Mouse (Mus musculus) T-helper 2 cell (primary cell): ENCODE measurements at regions not wholly inside any gene's neighbourhood (a gene's known extent, or its start where the extent isn't known, plus 50 kb on each side); places are given as distances from the start of the nearest gene placed in this dataset.

Source experiments
- in situ Hi-C: fragments of 300-600 bp; cut with MboI, MseI; formaldehyde crosslinking; loops from one replicate; pipeline ENCODE4 v1.15.1; 2025; ENCODE audit warnings: high pct_unique_total_duplicates

DNA sequence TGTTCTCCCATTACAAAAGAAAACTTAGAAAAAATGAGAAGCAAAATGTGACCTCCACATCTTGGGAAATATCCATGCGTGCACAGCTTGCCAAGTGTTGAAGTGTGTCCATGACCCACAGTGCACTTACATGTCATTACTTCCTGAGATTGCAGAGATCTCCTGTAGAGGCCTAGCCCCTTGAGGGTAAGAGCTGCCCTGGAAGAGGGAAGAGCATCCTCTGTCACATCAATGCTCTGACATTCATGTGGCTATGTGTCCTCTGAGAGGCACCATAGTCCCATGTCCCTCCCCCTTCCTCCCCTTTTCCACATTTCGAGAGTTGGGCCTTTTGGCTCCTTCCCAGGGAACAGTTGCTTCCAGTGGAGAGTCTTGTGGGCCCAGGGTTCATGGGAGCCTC, 121.4 kb upstream of the Gas1 start:
- in situ Hi-C loops: no loop called here

DNA sequence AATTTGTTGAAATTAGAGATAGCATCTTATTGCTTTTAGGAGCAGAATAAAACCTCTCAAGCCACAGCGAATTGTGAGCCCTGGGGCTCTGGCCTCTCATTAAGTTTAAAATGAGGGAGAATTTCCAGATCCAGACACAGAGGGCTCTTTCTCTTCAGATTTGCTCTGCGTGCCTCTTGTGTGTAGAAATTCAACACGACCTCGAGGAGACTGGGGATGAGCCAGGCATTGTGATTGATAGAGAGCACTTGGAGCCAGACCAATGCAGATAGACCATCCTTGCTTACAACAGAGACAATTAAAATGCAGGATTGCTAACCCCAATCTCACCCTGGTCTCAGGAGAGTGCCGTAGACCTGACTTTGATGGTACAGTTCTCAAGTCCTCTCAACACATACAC, 121.9 kb upstream of the Gas1 start:
- in situ Hi-C loops: no loop called here

DNA sequence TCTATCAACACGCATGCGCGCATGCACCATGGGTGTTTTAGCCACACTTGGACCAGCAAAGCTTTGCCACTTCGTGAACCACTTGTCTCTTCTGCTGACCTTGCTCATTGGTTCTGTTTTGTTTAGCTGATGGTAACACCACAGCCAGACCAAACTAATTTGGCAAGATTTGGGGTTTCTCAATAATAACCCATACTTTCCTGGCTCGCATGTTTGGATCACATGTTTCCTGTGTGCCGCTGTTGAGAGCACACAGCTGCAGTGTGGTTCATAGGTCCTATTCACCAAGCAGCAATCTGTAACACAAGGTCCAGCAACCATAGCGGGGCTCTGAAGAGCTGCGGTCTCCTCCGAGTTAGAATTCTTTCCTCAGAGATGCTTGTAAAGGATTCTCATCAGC, 126.4 kb upstream of the Gas1 start:
- in situ Hi-C loops: no loop called here

DNA sequence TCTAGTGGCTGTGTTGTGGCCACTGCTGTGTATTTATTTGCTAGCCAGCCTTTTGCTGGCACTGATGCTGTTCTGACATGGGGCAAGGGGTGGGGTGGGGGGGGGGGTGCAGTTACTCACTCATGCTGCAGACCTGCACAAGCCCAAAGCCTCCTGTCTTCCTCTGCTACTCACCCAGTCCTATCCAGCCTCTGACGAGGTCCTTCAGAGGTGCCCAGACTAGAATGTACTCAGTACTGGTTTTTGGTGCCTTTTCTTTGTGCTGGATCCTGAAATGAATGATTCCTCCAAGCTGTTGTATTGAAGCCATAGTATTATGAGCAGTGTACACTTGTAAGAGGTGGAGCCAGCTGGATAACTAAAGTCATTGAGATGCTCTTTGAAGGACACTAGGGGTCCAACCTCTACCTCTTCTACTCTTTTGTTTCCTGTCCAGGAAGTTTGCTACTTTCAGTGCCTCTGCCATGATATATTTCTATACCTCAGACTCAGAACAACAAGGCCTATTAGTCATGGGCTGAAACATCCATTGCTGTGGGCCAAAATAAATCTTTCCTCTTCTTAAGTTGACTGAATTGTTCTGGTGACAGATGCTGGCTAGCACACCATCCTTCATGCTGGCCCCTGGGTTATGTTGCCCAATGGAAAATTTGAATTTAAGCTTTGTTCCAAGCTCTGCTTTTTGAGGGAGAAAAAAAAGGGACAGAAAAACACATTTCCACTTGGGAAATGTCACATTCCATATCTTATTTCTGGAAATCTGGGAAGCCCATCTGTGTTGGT, 128.1 kb upstream of the Gas1 start:
- in situ Hi-C loops: no loop called here

DNA sequence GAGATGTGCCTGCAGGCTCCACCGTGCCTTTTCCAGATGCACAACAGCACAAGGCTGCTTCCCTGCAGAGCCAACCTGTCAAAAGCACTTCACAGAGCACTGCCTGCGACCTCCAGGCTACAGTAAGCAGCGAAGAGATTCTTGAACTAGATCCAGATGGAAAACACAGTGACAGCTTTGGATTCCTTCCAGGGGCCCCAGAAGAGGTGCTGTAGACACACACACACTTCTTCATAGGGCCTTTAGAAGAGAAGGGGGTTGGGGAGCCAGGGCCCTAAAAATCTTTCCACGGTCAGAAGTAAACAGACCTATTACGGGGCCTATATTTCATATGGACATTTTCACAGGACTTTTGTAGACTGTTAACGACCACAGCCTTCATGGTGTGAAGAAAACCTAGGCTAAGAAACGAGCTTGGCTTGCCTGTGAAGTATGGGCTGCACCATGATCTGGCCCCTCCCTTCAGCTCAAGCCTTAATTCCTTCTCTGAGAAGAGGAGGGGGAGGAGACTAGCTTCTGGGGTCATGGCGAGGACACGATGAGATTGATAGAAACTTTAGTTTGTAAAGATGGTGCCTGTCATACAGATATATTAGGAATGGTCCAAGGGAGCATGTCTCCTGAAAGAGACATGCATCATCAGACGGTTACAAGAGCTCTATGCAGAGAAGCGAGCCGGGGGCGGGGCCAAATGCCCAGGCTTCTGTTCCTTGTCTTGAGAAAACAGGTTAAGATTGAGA, 131.1 kb upstream of the Gas1 start:
- in situ Hi-C loops: no loop called here

DNA sequence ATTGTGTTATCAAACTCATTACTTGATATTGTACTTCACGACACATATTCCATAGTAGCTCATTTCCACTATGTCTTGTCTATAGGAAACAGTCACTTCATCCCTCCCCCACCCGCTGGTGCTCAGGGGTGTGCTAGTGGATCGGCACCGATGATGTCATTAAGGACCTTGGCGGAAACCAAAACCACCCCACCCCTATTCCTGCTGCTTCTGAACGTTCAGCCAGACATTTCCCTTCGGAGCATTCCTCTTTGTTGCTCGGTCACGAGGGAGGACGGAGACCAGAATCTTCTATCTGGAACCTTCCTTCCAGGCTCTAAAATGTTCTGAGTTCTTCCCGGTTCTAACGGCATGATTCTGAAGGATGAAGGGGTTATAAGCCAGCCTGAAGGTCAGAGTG, 132.3 kb upstream of the Gas1 start:
- in situ Hi-C loops: no loop called here

DNA sequence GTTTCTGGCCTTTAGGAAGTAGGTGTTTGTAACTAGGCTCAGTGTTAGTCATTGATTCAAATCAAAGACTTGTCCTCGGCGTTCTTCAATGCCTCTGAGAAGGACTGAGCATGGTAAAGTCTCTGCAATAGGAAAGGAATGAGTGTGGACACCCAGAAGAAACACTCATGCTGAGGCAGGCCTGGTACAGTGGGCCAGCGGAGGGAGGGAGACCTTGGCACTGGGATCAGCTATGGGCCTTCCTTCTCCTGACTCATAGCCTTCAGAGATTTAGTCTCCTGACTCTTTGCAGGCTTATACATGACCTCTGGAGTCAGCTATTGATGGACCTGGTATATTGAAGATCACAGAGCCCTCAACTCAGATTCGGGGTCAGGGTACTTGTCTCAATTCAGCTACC, 132.8 kb upstream of the Gas1 start:
- in situ Hi-C loops: no loop called here

DNA sequence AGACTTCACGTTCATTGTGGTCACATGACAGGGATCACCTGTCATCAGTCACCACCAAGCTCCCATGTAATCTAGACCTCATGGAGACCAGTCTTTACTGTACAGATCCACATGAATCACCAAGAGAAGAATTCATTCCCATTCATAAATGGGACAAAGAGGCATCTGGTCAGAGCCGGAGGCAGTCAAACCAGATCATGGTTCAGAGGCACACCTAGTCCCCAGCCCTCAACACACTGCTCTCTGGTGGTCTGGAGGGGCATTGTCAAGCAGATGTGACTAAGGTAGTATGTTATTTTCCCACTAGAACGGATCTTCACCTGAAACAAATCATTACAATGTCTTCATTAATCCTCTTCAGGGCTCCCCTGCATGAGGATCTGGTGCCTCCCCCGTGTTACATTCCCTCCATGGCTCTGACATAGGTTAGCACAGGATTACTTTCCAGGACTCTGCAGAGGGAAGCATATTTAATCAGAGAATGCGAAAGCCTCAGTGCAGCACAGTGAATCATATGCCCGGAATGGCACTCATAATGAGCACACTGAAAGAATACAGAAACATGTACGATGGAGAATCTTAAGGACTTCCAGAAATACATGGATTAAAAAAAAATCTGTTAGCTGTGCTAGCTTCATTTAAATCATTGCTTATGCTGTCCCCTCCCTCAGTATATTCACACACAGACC, 135.4 kb upstream of the Gas1 start:
- in situ Hi-C loops: no loop called here

DNA sequence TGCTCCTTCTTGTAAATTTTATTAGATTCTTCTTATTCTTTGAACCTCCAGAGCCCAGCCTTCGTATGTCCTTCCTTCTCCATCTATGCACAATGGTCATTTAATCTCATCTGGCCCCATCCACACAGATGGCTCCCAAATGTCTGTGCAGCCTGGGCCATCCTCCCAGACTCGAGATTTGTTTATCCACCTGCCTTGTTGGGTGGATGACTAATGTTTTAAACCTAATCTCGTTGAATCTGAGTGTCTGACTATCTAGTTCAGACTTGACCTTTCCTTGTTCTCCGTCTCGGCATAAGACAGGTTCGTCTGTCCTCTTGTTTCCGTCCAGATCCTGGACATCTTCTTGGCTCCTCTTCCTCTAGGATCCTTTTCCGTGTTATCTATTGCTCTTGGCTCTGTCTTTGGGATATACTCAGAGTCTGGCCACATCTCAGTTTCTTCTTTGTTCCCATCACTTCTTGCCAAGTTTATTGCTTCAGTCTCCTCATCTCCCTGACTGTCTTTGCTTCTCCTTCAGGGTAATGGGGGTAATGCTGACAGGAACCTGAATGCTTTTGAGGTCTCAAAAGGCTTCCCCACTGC, 141.4 kb upstream of the Gas1 start:
- in situ Hi-C loops: no loop called here

DNA sequence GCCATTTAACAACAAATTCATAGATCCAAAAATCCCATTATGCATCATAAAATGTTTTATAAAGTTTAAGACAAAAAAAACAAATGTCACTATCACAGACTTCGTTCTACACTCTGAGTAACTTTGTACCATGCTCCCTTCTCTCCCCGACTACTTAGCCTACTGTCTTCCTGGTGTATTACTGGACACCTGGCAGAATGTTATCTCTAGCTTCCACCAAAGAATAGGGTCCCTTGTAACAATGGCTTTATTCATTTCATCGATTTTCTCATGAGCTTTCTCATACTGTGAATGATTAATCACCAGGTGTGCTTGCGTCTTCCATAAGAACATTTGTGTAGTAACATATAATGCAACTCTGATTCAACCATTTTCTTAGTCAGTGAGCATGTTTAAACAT, 142.1 kb upstream of the Gas1 start:
- in situ Hi-C loops: no loop called here

DNA sequence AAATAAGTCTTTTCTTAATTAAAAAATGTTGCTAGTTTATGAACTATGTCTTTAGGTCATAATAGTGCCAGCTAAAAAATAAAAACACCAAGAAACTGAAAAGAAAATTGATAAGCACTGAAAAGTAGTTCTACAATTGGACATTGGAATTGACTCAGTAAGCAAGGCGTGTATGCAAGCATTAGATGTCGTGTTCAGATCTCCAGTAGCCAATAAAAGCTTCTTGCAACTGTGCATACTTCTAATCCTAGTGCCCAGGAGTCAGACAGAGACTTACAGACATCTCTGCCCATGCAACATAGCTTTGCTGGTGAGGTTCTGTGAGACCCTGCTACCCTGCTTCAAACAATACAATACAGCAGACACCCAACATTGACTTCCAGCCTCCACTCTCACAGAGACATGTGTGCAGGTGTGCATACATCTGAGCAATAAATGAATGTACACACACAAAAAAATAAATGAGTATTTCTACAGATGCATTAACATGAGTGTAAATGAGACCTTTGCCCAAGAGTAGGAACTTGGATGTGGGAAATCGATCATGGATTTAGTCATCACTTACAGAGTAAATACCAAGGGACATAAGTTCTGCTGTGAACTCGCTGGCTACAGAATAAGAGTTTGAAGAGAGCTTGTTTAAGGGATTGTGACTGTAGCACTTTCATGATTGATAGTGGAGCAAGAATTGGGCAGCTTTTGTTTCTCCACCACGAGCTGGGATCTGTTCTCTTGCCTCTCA, 142.9 kb upstream of the Gas1 start:
- in situ Hi-C loops: no loop called here

DNA sequence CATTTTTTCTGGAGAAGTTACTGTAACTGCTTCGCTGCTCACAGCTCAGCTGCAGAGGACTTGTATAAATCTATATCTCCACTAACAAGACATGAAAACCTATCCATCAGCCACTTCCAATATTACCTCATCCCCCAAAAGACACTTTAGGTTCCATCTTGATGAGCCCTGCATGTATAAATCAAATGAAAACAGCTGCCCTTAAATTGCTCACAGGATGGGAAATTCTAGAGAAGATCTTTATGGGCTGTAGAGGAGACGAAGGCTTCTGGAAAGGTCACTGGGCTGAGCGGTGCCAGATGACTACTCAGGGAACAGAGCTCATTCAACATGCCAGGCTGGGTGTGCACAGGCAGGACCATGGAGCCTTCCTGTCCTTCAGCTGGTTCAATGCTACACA, 145.4 kb upstream of the Gas1 start:
- in situ Hi-C loops: no loop called here

DNA sequence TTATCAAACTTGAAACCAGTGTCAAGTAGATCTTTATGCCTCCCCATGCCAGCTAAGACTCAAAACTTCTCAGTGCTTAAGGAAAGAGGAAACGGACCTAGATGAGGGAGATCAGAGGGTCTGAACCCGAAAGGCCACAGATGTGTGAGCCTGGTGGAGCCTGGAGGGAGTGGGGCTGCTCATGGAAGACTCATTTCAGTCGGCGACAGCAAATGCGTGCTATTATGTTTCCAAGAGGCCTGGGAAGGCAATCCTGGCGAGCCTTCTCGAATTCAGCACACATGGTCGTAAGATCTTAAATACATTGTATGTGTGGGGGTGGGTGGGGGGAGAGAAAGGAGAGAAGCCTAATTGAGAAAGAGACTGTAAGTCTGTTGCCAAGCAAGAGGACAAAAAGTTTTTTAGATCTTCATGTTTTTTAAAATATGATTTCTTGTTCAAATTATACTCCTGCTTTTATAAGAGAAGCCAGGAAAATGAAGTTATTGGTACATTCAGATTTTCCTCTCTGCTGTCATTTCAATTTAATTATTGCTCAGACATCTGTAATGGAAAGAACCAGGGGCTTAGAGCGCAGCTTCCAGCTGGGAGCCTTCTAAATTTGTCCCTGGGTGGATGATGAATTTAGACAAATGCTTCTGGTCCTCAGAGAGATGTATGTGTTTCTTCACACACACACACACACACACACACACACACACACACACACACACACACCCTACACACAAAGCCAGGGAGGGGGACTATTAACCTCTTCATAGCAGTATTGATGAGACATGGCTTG, 153.5 kb upstream of the Gas1 start:
- in situ Hi-C loops: no loop called here

DNA sequence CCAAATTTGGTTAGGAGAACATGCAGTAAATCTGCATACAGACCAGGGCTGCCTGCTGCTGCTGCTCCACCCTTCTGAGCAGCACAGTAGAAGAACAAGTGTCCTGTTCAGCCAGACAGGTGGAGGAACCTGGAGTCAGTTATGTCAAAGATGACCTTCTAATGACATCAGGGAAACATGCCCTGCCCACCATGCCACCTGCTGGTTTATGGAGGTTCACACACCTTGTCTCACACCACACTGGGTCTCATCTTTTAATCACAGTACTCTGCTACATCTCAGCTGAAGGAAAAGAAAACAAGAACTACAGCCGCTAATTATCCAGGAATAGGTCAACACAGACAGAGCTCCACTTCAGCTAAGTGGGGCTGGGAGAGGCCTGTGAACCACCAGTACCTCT, 159.0 kb upstream of the Gas1 start:
- in situ Hi-C loops: no loop called here

DNA sequence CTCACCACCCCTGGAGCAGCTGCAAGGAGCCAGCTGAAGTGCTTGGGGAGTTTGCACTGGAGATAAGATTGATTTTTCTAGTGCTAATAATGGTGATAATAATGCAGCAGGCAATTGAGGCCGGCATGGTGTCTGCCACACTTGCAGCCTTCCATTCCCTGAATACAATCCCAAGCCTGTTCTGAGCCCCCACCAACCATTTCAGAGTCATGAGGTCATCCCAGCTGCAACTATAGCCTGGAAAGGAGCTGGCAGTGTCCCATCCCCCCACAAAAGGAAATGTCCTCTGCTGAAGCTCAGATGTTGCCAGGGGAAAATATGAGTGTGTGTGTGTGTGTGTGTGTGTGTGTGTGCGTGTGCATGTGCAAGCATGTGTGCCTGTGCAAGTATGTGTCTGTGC, 160.2 kb upstream of the Gas1 start:
- in situ Hi-C loops: no loop called here

DNA sequence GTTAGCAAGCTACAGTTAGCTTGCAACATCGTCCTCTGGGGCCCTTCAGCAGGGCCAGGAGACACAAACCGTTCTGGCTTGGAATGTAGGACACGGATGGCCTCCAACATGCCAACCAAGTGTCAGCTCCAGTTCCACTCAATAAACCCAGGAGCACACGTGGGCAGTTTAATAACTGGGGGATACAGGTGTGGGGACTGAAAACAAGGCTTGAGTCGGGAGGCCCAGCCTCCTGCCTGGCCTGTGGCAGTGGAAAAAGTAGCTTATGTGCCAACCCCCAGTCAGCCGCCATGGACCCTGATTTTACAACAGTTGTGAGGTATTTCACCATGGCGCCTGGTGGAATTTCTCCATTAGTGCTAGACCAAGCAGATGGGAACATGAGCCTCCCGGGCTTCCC, 160.9 kb upstream of the Gas1 start:
- in situ Hi-C loops: no loop called here

DNA sequence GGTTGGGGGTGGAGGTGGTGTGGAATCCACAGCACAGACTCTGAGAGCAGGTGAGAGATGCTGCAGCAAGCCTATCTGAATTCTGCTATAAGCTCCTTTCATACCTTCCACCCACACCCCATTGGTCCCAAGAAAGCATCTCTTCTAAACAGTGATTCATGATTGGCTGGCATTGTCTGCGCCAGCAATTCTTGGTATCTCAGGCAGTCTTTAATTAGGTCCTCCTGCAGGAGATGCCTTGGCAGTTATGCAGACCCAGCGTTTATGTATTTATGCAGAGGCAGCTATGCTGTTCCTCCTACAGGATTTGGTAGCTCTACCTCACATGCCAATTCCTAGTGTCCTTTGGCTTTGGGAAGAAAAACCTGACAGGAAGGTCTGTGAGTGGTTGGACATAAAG, 162.9 kb upstream of the Gas1 start:
- in situ Hi-C loops: loop anchor here (10.0 kb wide), 1 partner anchor 235 kb away; no protein-coding TSS in a partner anchor

DNA sequence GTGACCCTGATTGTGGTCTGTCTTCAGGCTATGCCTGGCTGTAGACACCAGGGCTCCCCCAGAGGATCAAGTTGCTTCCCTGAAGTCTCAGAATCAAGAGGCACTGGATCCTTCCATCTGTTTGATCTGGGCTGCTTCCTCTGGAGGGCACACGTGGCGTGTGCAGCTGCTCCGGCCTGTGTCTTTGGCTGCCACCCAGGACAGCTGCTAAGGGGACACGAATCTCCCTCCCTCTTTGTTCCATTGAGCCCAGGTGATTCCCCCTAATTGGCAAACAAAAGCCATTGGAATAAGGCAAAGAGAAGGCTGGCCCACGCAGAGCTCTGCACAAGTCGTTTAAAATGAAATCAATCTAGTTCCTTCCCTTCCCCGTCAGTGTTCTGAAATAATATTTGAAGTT, 170.7 kb upstream of the Gas1 start:
- in situ Hi-C loops: loop anchor here (10.0 kb wide), 1 partner anchor 227 kb away; no protein-coding TSS in a partner anchor

DNA sequence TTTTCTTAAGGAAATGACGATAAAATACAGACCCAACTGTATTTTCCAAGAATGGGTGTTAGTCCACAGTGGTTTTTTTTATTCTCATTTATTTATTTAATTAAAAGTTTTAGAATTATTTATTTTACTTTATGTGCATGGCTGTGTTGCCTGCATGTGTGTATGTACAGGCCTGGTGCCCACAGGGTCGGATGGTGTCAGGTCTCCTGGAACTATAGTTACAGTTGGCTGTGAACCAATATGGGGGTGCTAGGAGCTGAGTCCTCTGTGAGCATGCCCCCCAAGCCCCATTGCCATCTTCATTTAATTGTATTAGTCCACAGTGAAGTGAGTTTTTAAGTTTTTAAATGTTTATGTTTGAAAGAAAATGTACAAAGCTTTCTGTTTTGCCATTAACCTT, 171.3 kb upstream of the Gas1 start:
- in situ Hi-C loops: loop anchor here (10.0 kb wide), 1 partner anchor 226 kb away; no protein-coding TSS in a partner anchor

DNA sequence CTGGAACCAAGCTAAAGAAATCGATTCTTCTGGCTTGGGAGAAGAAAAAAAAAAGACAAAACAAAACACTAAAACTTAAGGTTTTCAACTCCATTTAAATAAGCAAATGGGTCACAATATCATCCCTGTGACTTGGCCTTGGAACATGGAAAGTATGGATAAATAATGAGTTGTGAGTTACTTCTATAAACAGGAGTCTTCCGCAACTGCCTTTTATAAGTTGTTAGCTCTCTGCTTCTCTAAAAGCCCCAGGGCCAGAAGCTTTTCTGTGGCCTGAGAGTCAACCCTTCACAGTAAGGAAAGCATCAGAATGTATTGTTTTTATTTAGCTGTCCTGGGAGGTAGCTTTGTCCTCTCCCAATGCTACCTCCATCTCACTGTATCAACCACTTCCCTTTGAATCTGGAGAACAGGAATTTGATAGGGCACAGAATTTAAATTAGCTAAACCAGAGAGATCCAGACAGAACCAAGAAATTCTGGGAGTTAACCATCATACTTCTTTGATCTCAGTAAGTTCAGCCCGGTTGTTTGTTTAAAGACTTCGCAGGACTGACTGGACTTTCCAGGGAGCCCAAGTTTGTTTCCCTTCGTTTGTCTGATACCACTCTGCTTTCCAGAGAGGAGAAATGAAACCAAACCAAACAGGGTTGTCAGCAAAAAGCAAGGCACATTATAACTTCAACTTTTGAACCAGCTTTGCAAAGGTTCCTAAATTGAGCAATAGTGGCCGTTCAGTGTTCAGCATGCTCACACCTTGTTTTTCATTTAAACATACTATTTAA, 178.7 kb upstream of the Gas1 start:
- in situ Hi-C loops: no loop called here
